Mouse (Mus musculus) v-Abl transformed pro-B cells (cell line): ENCODE results near the gene Lrp6.

Source experiments
- in situ Hi-C, 2 experiments: fragments of 400-800 bp; cut with MboI; formaldehyde crosslinking; loops; one replicate each; pipeline ENCODE4 v1.15.1; 2025; ENCODE audit not compliant: unreplicated experiment in 2 of 2

Lrp6 gene

GRCm38 (mm10) chr6:134579506-134579905 lies 12.7 kb upstream of the Lrp6 start:
- in situ Hi-C loops = no loop called here

DNA sequence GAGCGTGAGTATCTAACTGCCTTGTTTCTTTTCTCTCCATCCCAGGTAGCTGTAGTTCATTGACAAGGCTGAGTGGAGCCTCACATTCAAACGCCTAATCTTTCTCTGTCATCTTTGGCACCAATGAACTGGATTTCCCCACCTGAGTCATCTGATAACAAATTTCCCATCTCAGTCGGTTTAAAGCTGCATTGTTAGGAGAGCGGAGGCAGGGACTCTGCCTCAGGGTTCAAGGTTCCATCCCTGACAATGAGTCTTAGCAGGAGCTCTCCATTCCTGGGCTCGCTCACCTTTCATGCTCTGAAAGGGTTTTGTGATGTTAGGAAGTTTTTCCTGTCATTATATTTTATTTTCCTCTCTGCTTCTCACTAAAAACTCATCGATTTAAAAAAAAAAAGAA lies 11.3 kb upstream of the Lrp6 start:
- in situ Hi-C loops = no loop called here

DNA sequence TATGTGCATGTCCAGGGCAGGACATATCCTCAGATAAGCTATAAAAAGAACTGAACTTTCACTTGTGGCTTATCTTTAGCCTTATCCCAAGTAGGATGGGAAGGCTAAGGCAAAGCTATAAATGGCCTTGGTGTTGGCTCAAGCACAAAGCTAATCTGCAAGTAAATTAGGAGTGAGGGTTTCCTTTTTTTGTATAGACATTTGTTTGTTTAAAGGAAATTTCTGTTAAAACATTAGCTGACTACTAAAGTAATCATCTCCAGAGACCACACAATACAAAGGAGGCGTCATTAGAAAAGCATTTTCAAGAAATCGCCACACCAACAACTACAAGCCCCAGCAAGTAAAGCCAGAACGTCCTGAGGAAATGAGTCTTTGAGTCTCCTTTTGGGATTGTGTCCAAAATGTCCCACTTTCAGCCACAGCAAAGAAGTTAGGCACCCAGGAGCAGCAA lies 8.6 kb upstream of the Lrp6 start:
- in situ Hi-C loops = no loop called here

DNA sequence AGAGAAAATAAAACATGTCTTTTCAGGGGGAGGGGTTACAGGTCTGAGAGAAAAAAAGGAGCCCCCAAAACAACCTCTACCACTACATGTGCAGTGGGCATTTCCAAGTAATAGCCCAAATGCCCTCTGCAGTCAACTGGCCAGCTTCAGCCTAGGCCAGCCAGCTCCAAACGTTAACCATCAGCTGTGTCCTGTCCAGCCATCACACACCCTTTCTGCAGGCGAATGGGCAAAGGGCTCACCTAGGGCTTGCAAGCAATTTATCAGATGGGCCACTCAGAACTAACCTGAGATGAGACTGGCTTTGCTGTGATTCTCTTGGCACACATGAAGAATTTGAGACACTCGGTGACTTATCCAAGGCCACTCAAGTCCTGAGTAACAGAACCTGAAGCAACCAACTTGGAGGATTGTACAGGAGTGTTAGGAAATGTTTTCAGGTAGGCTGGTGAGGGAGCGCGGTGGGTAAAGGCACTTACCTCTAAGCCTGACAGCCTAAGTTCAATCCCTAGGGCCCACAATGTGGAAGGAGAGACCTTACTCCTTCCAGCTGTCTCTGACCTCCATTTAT lies 1.3 kb upstream of the Lrp6 start:
- in situ Hi-C loops = loop anchor here (10.0 to 25.0 kb wide), 2 partner anchors 237 to 1456 kb away; partner anchors contain the start of gene Smim10l1 (in 1 of the 2)

GRCm38 (mm10) chr6:134566248-134566817 lies 432 bp downstream of the Lrp6 start:
- in situ Hi-C loops = loop anchor here (10.0 to 25.0 kb wide), 2 partner anchors 238 to 1454 kb away; partner anchors contain the start of gene Smim10l1 (in 1 of the 2)

DNA sequence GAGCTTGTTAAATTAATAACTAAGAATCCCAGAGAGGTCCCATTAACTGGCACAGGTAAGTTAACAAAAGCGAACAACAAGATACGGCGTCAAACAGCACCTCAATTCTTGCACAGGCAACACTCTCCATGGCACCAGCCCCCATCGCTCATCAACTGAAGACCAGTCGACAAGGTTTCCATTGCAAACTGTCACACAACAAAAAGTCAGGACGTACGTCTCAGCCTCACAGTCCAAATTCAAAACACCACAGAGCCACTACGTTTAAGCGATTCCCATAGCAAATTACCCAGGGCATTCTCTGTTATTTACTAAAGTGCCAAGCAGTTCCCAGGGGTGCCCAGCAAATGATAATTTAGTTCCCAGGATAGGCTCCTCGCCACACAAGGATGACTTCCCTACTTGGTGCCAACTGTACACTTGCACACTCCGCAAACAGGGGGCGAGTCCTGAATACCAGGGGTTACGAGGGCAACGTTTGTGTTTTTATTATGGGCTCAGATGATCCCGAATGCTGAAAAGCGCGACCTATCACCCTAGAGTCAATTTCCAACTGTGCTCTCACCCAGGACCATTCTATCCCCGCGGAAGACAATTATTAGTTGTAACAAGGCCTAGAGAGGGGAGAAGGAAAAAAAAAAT lies 1.0 kb downstream of the Lrp6 start:
- in situ Hi-C loops = loop anchor here (10.0 to 25.0 kb wide), 2 partner anchors 239 to 1453 kb away; partner anchors contain the start of gene Smim10l1 (in 1 of the 2)

DNA sequence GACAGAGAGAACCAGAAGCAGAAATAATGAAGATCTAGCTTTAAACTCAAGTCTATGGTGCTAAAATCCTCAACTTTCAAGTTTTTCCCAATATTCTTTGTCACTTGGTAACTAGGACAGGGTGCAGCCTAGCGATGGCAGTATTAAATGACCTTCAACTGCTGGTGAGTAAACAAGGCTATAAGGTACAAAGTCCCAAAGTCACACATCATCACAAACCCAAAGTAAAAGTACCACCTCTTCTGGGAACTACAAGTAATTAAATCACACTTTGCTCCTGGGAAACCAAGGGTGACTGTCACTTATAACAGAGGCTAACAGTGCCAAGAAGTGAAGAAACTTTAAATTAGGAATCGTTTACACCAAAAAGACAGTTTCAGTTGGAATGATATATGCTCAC lies 2.2 kb downstream of the Lrp6 start:
- in situ Hi-C loops = loop anchor here (10.0 to 25.0 kb wide), 2 partner anchors 240 to 1452 kb away; partner anchors contain the start of gene Smim10l1 (in 1 of the 2)

DNA sequence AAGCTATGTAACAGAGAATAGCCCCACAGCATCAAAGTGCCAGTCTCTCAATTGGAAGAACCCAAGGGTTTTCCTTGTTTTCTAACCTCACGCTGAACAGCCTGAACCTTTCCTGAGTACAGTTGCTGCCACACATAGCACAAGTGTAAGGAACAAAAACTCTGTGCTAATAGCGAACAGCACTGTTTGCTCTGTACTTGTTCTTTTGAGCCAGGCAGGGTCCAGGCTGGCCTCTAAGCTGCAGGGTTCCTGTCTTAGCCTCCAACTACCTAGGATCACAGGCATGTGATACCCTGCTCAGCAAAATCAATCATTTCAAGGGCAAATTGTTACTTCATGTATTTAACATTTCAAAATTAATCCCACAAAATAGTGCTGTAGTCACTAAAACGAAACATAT lies 7.1 kb downstream of the Lrp6 start:
- in situ Hi-C loops = loop anchor here (10.0 to 25.0 kb wide), 2 partner anchors 245 to 1447 kb away; partner anchors contain the start of gene Smim10l1 (in 1 of the 2)

DNA sequence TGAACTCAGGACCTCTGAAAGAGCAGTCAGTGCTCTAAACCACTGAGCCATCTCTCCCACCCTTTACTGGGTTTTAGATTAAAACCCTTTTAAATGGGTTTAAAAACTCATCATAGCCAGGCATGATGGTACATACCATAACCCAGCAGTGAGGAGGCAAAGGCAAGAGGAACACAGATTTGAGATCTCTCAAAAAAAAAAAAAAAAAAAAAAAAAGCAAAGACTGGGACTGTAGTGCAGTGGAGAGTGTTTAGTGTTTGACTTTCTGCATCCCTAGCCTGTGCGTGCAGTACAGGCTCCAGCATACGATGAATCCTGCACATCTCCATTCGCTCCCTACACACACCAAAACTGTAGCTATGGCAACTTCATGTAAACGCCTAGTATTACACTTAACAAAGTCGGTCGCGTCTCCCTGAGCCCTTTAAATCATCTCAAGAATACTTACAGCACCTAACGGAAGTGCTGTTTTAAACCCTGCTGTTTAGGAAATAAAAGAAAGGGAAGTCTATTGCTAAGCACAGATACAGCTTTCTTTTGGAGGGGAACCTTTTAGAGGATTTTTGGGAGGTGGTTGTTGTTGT lies 8.1 kb downstream of the Lrp6 start:
- in situ Hi-C loops = loop anchor here in 1 of 2 experiments (25.0 kb wide), 1 partner anchor 1446 kb away; the partner anchor contains the start of gene Smim10l1

GRCm38 (mm10) chr6:134557043-134557442 lies 9.7 kb downstream of the Lrp6 start:
- in situ Hi-C loops = loop anchor here in 1 of 2 experiments (25.0 kb wide), 1 partner anchor 1445 kb away; the partner anchor contains the start of gene Smim10l1

- in situ Hi-C loops = loop anchor here in 1 of 2 experiments (25.0 kb wide), 1 partner anchor 1444 kb away; the partner anchor contains the start of gene Smim10l1
Observed at GRCm38 (mm10) chr6:134556185-134556950, 10.4 kb downstream of the Lrp6 start.

- in situ Hi-C loops = loop anchor here in 1 of 2 experiments (25.0 kb wide), 1 partner anchor 1443 kb away; the partner anchor contains the start of gene Smim10l1
Observed at GRCm38 (mm10) chr6:134555178-134555577, 11.6 kb downstream of the Lrp6 start.

GRCm38 (mm10) chr6:134554230-134554629 lies 12.5 kb downstream of the Lrp6 start:
- in situ Hi-C loops = loop anchor here in 1 of 2 experiments (25.0 kb wide), 1 partner anchor 1442 kb away; the partner anchor contains the start of gene Smim10l1

- in situ Hi-C loops = loop anchor here in 1 of 2 experiments (25.0 kb wide), 1 partner anchor 1439 kb away; the partner anchor contains the start of gene Smim10l1
Observed at GRCm38 (mm10) chr6:134551007-134551406, 15.8 kb downstream of the Lrp6 start.

- in situ Hi-C loops = loop anchor here in 1 of 2 experiments (25.0 kb wide), 1 partner anchor 1438 kb away; the partner anchor contains the start of gene Smim10l1
Observed at GRCm38 (mm10) chr6:134550396-134550795, 16.4 kb downstream of the Lrp6 start.

DNA sequence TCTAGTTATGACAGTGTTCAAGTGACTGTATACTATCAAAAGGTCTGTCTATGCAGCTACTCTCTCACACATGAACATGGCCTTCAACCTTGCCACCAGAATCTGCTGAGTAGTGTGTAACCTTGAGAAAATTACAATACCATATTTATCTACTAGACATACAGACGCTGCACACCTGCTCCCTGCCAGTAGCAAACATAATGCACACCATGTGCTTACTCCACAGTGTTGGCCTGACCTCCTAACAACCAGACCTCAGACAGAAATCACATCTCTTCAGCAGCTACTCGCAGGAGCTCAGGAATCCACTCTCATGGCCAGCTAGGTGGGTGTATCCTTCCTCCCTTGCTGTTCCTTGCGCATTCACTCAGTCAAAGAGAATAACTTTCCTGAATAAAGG lies 21.9 kb downstream of the Lrp6 start:
- in situ Hi-C loops = no loop called here

GRCm38 (mm10) chr6:134544093-134544492 lies 22.7 kb downstream of the Lrp6 start:
- in situ Hi-C loops = no loop called here

- in situ Hi-C loops = no loop called here
Observed at GRCm38 (mm10) chr6:134543607-134544006, 23.2 kb downstream of the Lrp6 start.

- in situ Hi-C loops = no loop called here
Observed at GRCm38 (mm10) chr6:134542374-134542773, 24.4 kb downstream of the Lrp6 start.

DNA sequence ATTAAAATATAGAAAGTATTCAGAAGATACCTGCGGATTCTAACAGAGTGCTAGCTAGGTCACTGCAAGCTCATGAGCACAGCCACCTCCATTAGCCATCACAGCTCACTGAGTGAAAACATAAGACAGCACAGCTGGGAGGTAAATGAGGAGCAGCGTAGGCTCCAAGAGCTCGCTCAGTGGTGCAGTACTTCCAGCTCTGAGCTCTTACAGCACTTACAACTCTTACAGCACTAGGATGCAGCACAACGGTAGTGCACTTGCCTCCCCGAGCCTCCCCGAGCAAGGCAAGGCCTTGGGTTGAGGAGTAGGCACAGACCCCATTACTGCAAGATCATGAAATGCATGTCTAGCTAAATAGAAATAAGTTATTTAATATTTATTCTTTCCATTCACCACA lies 26.6 kb downstream of the Lrp6 start:
- in situ Hi-C loops = no loop called here
